In the genomic region with DNA sequence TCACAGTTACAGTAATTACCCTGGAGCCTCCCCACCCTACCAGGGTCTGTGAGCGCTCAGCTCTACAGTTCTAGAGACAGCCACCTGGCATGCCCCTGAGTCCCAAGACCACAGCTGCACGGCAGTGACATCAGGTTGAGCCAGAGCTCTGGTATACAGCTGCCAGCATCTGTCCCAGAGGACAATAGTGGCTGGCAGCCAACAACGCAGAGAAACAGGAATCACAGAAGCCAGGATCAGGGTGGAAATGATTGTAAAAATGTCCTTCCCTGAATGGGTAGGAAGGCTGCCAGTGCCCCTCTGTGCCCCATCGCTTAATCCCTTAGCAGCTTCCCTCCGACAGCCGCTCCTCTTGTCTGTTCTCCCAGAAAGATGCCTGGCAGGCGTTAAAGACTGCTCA, we compare ENCODE assay signal across 11 mouse cellular contexts.
DNase-seq lines count a peak whose midpoint lies in the region; ATAC-seq lines count a peak whose summit lies in the region.
"Had no signal": no experiment of that assay in that cellular context is flagged by ENCODE, and none has a peak within 500 bp of the region (broad histone marks: within the 10 kb centered on the region; RNA-seq: fewer than 3 reads in every experiment).

No protein-coding gene starts in this region.

- no peaks in the 10 kb centered on the region for H3K27me3 ChIP-seq in forebrain, embryonic 14.5 days (replicated peaks; ENCODE audit: control insufficient read depth, insufficient read depth, low read length)
- no peaks in the 10 kb centered on the region for H3K27me3 ChIP-seq in forebrain, embryonic 12.5 days
- H3K27me3 ChIP-seq in neural tube, embryonic 15.5 days (replicated peaks) = no peaks in the 10 kb centered on the region
- H3K27me3 ChIP-seq: midbrain, embryonic 12.5 days had no signal

- H3K4me1 ChIP-seq in forebrain, embryonic 14.5 days (ENCODE audit: control insufficient read depth, insufficient read depth, low read length) = peaks cover 9% of the 10 kb centered on the region
- H3K4me1 ChIP-seq in forebrain, embryonic 12.5 days = peaks cover 11% of the 10 kb centered on the region
- H3K4me1 ChIP-seq in neural tube, embryonic 15.5 days = peaks cover 24% of the 10 kb centered on the region

- H3K36me3 ChIP-seq in forebrain, embryonic 14.5 days (ENCODE audit: control insufficient read depth, insufficient read depth, low read length) = no peaks in the 10 kb centered on the region
- no peaks in the 10 kb centered on the region for H3K36me3 ChIP-seq in forebrain, embryonic 12.5 days (replicated peaks)
- no peaks in the 10 kb centered on the region for H3K36me3 ChIP-seq in neural tube, embryonic 15.5 days
- H3K36me3 ChIP-seq: midbrain, embryonic 12.5 days had no signal

- H3K9me3 ChIP-seq in forebrain, embryonic 14.5 days (replicated peaks; ENCODE audit: control insufficient read depth, low read length) = no peaks in the 10 kb centered on the region
- H3K9me3 ChIP-seq in forebrain, embryonic 12.5 days = no peaks in the 10 kb centered on the region
- H3K9me3 ChIP-seq in neural tube, embryonic 15.5 days (replicated peaks) = no peaks in the 10 kb centered on the region
- H3K9me3 ChIP-seq: midbrain, embryonic 12.5 days had no signal

- no peak for ATAC-seq in forebrain, embryonic 14.5 days
- no peak for ATAC-seq in forebrain, embryonic 12.5 days (ENCODE audit: low FRiP score)
- peak; percentile 60; the same call in 1 of the 2 replicates for ATAC-seq in neural tube, embryonic 15.5 days (ENCODE audit: low FRiP score)
- ATAC-seq: Patski had no signal

- 44% methylated on average over 7 of the region's 7 CpGs for WGBS in forebrain, embryonic 14.5 days
- 65% methylated on average over 7 of the region's 7 CpGs for WGBS in forebrain, embryonic 12.5 days
- 36% methylated on average over 7 of the region's 7 CpGs for WGBS in neural tube, embryonic 15.5 days

- no peak overlapping the region for H3K9ac ChIP-seq in forebrain, embryonic 14.5 days (ENCODE audit: low read length)
- H3K9ac ChIP-seq in forebrain, embryonic 12.5 days = no peak overlapping the region
- no peak overlapping the region; the same call in 1 of the 2 replicates for H3K9ac ChIP-seq in neural tube, embryonic 15.5 days (replicated peaks)
- H3K9ac ChIP-seq: midbrain, embryonic 12.5 days had no signal

- no peak overlapping the region for H3K4me3 ChIP-seq in forebrain, embryonic 14.5 days (ENCODE audit: low read depth, low read length)
- no peak overlapping the region for H3K4me3 ChIP-seq in forebrain, embryonic 12.5 days (replicated peaks)
- no peak overlapping the region for H3K4me3 ChIP-seq in neural tube, embryonic 15.5 days (replicated peaks)
- H3K4me3 ChIP-seq: midbrain, embryonic 12.5 days had no signal

- peak; percentile 45 for DNase-seq in forebrain, embryonic 14.5 days (ENCODE audit: low spot score)
- DNase-seq in kidney, postnatal 14 days = peak; percentile 4
- DNase-seq in kidney, postnatal 36 days = no peak
- peak; percentile 20 for DNase-seq in forelimb bud, embryonic 11.5 days (ENCODE audit: low read depth, low spot score)
- no peak for DNase-seq in urinary bladder, adult 18-20 months (ENCODE audit: low spot score in 2 of 2)
- no peak for DNase-seq in adrenal gland, postnatal 14 days
- DNase-seq: lung, adult 18-20 months had no signal

- peak overlapping the region; percentile 7; the same call in 1 of the 2 replicates for H3K27ac ChIP-seq in forebrain, embryonic 14.5 days (ENCODE audit: low read depth, low read length)
- H3K27ac ChIP-seq in forebrain, embryonic 12.5 days = no peak overlapping the region
- H3K27ac ChIP-seq in neural tube, embryonic 15.5 days (replicated peaks) = peak overlapping the region; percentile 60
- H3K27ac ChIP-seq: midbrain, embryonic 12.5 days had no signal

- H3K4me2 ChIP-seq in forebrain, embryonic 14.5 days (ENCODE audit: low read length) = no peak overlapping the region
- H3K4me2 ChIP-seq in forebrain, embryonic 12.5 days = no peak overlapping the region
- H3K4me2 ChIP-seq in neural tube, embryonic 15.5 days = no peak overlapping the region
- H3K4me2 ChIP-seq: midbrain, embryonic 12.5 days had no signal

Comparison
In these comparisons a context has a peak if more than half of its experiments do, and no peak if none do; other contexts are left out.
1. DNase-seq: peak in forebrain, embryonic 14.5 days (single experiment), kidney, postnatal 14 days (single experiment) and forelimb bud, embryonic 11.5 days (single experiment); none in kidney, postnatal 36 days (0 of 2), urinary bladder, adult 18-20 months (0 of 2) and adrenal gland, postnatal 14 days (single experiment).